Mouse (Mus musculus): Measurements from ENCODE around the gene Camta1.

The Camta1 gene

GRCm38 (mm10) chr4:151207566-151207965, 654.1 kb downstream of the Camta1 start:
- no peak for DNase-seq (ENCODE audit: low read depth)

- DNase-seq (ENCODE audit: low read depth): no peak
Measured at GRCm38 (mm10) chr4:151202891-151203290, 658.8 kb downstream of the Camta1 start.

- no peak for DNase-seq (ENCODE audit: low read depth)
Measured at GRCm38 (mm10) chr4:151200316-151200715, 661.4 kb downstream of the Camta1 start.

DNA sequence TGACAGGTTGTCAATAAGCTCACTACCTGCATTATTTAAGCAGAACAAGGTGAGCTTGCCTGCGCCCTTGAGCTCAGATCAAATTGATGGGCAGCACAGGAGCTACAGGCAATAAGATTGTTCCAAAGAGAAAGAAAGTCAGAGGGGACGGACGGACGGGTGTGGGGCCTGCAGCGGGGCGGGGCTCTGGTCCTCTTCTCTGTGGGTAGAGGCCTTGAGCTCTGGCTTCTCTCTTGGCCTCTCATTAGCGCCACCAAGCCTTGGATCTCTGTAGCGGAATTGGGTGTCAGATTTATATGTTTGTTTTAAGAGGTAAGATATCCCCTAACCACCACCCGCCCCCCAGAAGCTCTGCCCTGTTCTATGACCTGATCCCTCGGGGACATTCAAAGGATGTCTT, 666.5 kb downstream of the Camta1 start:
- no peak for DNase-seq (ENCODE audit: low read depth)

DNA sequence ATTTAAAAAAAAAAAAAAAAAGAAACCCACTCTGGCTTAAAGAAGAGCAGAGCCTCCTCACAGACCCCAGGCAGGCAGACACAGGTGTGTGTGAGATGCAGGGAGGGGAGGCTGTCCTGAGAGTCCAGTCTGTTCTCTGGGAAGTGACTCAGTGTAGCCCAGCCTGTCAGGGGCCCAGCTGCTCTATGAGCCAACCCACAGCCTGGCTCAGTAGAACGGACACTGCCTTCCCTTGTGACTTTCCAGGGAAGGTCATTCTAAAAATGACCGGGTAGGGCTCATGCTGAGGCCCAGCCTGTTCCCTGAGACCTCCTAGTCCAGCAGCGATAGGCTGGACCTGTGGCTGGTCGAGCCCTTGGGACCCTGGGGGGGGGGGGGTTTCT, 667.0 kb downstream of the Camta1 start:
- no peak for DNase-seq (ENCODE audit: low read depth)

DNA sequence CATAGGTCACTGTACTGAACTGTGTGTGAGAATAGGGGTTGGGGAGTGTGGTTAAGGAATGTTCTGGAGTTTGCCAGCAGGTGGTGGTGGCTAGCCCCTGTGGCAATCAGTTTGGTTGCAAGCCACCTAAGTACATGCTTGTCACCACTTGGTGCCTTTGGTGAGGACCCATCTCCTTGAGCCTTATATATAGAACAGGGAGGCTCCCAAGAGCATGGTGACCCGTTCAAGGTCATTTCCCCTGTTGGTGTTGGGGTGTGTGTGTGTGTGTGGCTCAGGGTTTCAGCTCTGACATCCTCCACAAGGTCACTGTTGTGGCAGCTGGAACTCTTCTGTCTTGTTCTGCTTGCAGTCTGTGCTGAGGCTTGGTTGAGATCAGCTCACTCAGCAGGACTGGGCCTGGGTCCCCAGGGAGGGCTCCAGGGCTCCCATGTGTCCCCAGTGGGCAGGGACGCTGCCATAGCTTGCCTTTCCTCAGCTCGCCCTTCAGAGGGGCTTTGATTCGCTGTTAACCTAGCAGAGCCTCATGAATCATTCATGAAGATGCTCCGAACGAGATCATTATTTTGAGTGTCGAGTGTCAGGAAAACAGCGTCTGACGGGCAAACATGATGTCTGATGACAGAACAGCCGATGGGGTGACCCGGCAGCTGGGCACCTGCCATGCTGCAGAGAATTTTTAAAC, 667.5 kb downstream of the Camta1 start:
- no peak for DNase-seq (ENCODE audit: low read depth)

DNA sequence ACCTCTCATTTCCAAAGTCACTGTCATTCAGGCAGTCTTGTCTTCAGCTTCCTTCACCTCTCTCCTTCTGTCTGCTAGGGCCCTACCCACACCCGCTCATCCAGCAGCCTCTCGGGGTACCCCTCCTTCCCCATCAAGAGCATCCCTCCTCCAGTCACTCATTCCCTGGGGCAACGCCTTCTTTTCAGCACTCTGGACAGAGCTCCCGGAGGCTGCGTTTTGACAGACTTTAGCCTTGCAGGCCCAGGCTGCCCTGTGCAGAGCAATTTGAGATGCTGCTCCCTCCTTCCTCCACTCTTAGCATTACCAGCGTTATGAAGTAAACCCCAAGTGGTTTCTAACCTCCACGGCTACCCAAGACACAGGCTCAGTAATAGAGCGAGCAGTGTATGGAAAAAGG, 675.2 kb downstream of the Camta1 start:
- DNase-seq (ENCODE audit: low read depth): peak; percentile 3

GRCm38 (mm10) chr4:151185750-151186149, 675.9 kb downstream of the Camta1 start:
- DNase-seq (ENCODE audit: low read depth): peak; percentile 0

GRCm38 (mm10) chr4:151180394-151180902, 681.2 kb downstream of the Camta1 start:
- no peak for DNase-seq (ENCODE audit: low read depth)

GRCm38 (mm10) chr4:151179639-151180038, 682.0 kb downstream of the Camta1 start:
- no peak for DNase-seq (ENCODE audit: low read depth)

GRCm38 (mm10) chr4:151178970-151179378, 682.7 kb downstream of the Camta1 start:
- no peak for DNase-seq (ENCODE audit: low read depth)

DNA sequence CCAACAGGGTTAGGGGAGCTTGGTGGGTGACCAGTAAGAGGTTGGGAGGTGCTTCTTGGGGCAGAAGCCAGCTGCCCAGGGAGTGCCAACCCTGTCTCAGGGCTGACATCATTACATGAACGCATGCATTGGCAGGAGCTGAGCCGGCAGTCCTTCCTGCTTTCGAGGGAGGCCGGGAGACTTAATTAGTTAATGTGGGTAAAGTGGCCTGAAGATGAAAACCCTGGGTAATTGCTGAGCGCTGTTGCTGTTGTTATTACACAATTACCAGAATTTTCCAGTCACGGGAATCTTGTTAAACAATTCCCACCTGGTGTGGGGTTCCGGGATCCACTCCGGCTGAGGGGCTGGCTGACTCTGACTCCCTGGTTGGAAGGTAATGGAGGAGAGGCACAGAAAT, 689.1 kb downstream of the Camta1 start:
- no peak for DNase-seq (ENCODE audit: low read depth)

DNA sequence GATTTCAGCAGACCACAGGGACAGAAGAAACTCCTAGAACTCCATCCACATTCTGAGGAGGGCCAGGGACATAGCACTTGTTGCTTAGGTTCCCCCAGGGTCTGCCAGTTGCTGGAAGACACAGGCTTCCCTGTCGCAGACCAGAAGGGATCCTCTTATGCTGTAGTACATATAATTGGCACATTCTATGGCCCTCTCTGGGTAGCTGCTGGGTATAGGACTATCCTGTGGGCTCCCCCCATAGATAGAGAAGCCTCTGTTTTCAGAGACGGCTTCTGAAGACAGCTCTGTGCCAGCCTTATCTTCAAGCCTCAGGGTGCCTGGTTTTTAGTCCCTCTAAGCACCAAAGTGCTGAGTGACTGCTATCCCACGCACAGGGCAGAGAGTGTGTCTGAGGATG, 690.6 kb downstream of the Camta1 start:
- no peak for DNase-seq (ENCODE audit: low read depth)

GRCm38 (mm10) chr4:151170658-151171057, 691.0 kb downstream of the Camta1 start:
- DNase-seq (ENCODE audit: low read depth): no peak

DNA sequence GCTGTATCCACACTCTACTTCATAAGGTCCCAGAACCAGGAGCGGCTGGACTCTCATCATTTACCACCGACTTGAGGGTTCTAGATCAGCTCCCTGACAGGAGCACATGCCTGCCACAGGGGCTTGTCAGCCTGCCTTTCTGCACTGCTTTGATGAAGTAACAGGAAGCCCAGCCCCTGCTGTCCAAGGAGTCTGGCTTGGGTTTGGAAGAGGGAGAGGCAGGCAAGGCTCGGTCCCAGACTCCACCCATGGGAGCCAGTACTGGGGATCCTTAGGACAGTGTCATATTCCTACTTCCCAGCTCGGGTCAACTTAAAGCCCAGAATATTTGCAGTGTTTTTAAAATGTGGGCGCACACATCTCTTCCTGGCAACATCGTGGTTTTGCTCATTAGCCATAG, 694.7 kb downstream of the Camta1 start:
- no peak for DNase-seq (ENCODE audit: low read depth)

DNA sequence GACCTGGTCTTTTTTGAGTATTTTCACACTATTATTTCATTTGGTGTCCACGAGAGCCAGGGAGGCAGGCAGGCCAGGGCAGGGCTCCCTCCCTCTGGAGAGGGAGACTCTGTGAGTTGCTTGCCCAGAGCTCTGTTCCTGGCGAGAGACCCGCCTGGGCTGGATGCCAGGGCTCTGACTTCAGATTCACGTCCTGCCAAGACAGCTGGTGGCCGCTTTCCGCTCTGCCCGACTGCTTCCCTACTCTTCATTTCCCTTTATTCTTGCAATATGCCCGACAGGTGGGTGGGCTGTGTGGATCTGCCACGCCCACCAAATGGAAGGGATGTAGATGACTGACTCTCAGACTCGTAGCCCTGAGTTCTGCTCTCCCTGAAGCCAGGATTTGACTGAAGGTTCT, 696.1 kb downstream of the Camta1 start:
- DNase-seq (ENCODE audit: low read depth): no peak

DNA sequence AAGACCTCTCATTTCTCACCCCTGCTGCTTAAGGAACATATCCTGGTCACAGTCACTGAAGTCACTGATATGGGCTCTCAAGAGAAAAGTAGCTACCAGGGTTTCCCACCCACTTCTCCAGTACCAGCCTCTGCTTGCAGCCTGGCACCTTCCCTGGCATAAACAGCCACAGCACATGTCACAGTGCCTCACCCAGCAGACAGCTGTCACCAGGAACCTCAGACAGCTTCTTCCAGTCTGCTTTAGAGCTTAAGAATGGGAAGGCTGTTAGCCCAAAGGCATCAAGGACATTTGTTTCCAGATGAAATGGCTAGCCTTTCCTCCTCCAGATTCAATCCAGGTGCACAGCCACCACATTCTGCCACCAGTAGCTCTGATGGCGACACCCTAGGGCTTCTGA, 697.4 kb downstream of the Camta1 start:
- no peak for DNase-seq (ENCODE audit: low read depth)

DNA sequence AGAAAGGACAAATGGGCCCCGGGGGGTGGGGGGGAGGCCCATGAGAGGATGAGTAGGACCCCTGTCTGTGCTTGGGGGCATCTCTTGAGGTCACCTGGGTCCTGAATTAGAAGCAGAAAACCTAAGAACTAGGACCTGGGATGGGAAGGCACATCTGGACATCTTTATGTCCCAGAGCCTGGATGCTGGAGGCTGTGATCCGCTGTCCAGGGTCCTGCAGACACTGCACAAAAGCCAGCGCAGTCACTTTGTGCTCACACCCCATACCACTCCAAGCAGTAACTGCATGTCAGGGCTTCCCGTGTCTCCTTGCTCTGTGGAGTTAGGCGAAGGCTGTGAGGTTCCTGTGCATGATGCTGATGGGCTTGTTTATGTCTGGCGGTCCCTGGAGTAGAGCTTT, 699.8 kb downstream of the Camta1 start:
- DNase-seq (ENCODE audit: low read depth): no peak

GRCm38 (mm10) chr4:151160932-151161331, 700.7 kb downstream of the Camta1 start:
- DNase-seq (ENCODE audit: low read depth): no peak

DNA sequence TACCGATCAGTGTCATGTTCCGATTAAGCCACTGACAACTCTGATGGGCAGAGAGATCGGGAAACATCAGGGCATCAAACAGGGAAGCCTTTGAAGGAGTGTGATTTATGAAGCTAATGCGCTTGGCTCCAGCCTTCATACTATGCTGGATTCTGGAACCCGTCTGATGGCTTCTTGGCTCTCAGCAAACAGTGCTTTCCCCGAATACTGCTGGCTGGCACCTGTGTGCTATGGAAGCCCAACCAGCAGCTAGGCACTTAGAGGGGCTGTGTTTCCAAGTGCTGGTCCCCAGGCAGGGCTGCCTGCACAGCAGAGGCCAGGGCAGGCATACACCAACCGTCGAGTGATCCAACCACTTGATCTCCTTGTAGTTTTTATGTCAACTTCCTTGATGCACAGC, 701.2 kb downstream of the Camta1 start:
- DNase-seq (ENCODE audit: low read depth): no peak

DNA sequence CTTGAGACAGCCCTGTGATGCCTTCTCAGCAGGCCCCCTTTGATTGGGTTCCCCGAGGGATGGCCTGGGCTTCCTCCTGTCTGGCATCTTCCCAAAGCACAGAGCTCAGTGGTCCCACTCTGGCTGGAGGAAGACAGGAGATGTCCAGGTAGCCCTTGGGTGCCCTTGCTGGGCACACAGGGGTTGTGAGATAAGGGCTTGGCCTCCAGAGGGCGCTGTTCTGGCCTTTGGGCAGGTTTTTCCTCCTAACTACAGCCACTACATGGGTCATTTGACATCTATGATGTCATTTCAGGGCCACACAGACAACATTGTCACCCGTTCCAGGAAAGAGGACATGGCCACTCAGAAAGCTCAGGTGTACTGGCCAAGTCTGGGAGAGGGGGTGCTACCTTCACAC, 703.4 kb downstream of the Camta1 start:
- DNase-seq (ENCODE audit: low read depth): peak; percentile 32

DNA sequence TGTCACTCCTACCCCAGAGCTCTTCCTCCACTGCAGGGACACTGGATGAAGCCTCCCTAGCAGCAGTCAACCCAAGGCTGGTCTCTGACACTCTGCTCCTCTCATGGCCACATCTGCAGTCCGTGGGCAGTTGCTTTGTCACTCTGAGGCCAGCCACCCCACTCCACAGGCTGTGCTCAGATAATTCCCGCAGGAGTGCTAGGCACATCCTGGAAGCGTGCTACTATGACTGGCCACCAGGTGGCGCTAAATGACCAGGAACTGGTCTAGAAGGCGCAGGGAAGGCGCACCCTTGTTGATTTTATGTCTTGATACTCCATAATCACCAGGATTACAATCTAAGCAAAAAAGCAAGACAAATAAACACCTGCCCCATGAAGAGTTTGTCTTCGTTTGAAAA, 704.8 kb downstream of the Camta1 start:
- DNase-seq (ENCODE audit: low read depth): peak; percentile 71

- no peak for DNase-seq (ENCODE audit: low read depth)
Measured at GRCm38 (mm10) chr4:151155587-151155986, 706.1 kb downstream of the Camta1 start.

DNA sequence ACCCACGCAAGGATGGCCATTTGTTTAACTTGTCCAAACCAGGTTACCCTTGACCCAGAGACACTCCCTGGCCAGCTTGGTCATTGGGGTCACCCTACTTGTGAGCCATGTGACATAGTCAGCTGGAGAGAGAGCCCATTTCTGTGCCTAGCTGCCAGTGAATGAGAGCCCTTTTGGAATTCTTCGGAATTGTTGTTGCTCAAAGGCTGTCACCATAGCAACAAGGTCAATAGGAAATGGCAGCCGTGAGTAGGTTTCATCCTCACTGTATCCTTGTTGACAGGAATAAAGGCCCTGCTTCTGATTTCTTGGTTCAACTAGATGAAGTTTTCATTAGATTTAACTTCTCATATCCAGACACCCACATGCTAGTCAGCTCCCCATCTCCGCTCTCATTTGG, 707.4 kb downstream of the Camta1 start:
- no peak for DNase-seq (ENCODE audit: low read depth)

Measured in induced T-regulatory cell, adult 2 months (primary cell).